Mouse (Mus musculus) embryo, embryonic 10.5 days (tissue): ENCODE results near the gene Mettl8.

Experiments
- DNase-seq: peaks from one replicate; pipeline ENCODE4 v3.0.0-alpha.2; 2015; ENCODE audit warnings: low spot score

The Mettl8 gene

GRCm38 (mm10) chr2:70930631-70931288, 124.6 kb downstream of the Mettl8 start:
- no peak for DNase-seq

GRCm38 (mm10) chr2:70929714-70930113, 125.7 kb downstream of the Mettl8 start:
- DNase-seq: no peak

- DNase-seq: no peak
Measured at GRCm38 (mm10) chr2:70924049-70924448, 131.3 kb downstream of the Mettl8 start.

GRCm38 (mm10) chr2:70922814-70923213, 132.6 kb downstream of the Mettl8 start:
- no peak for DNase-seq

GRCm38 (mm10) chr2:70920937-70921596, 134.3 kb downstream of the Mettl8 start:
- no peak for DNase-seq

- no peak for DNase-seq
Measured at GRCm38 (mm10) chr2:70919913-70920522, 135.4 kb downstream of the Mettl8 start.

GRCm38 (mm10) chr2:70918516-70918915, 136.9 kb downstream of the Mettl8 start:
- no peak for DNase-seq
